Mouse (Mus musculus) gonadal fat pad, adult 2 months (tissue): ENCODE measurements around the gene Rbms3. TPM values are rescaled to one million over a fixed set of nuclear protein-coding genes. Genes with fewer than 3 reads are reported as not detected.

Source experiments
- DNase-seq: peaks from one replicate; pipeline ENCODE4 v3.0.0-alpha.2; 2012; ENCODE audit warnings: low read depth
- polyA plus RNA-seq: library from polyadenylated mRNA; depleted of rRNA; stranded (reverse); fragments of >200 nt; gene quantifications from 2 replicates; pipeline ENCODE4 v1.2.3, GENCODE M21; 2012

Gene Rbms3
- polyA plus RNA-seq, 1 experiment = 21.4 TPM

DNA sequence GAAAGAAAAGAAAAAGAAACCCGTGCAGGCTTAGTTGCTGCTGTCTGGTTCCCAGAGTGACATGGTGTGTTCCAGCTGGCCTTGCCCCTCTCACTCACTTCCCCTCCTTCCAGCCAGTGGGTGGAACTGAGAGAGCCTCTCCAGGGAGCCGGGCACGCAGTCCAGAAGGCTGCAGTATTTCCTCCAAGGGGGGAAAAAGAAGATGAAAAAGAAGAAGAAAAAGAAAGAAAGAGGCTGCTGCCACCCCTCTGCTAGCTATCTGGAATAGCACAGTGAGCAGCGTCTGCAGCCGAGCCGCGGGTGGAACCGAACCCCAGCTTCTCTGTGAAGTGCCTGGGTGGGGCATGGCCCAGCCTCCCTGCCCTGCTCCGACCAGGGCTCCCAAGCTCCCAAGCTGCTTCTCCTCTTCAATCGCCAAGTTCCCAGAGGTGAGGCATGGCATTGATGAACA is 377.3 kb downstream of the Rbms3 start:
- no peak for DNase-seq

GRCm38 (mm10) chr9:117251521-117252368 is 378.0 kb downstream of the Rbms3 start:
- DNase-seq = no peak

GRCm38 (mm10) chr9:117250831-117251165 is 378.9 kb downstream of the Rbms3 start:
- DNase-seq = no peak

GRCm38 (mm10) chr9:117250036-117250830 is 379.5 kb downstream of the Rbms3 start:
- no peak for DNase-seq

- no peak for DNase-seq
Observed at GRCm38 (mm10) chr9:117247311-117247980, 382.3 kb downstream of the Rbms3 start.

DNA sequence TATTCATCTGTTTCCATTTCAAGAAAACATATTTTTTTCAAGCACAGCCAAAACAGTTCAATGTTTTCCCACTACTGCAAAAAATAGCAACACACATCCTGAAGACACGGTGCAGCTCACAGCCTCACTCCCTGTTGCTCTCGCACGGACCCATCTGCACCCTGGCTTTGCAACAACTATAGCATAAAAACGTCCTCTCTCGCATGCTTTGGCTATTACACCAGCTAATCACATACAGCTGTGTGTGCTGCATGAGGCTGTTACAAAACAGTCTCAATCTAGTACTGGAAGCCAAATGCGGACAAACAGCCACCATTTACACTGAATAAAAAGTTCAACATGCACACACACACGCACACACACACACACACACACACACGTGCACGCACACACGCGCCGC is 383.5 kb downstream of the Rbms3 start:
- DNase-seq = no peak

GRCm38 (mm10) chr9:117243365-117243764 is 386.3 kb downstream of the Rbms3 start:
- DNase-seq = no peak

DNA sequence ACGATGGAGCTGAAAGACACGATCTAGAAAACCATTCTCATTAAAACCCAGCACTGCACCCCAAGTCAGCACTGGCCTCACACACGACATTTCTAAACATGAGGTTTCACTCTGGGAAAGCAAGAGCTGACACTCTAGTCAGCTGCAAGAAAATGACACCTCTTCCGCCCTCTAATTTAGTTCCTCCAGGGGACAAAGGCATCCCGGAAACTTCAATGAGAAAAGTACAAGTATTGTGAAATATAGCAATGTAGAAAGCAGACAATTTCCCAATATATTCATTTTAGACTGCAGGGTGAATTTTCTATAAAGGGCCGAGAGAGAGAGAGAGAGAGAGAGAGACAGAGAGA is 395.0 kb downstream of the Rbms3 start:
- no peak for DNase-seq

- no peak for DNase-seq
Observed at GRCm38 (mm10) chr9:117234065-117234725, 395.5 kb downstream of the Rbms3 start.

GRCm38 (mm10) chr9:117222741-117223140 is 407.0 kb downstream of the Rbms3 start:
- DNase-seq = no peak

- no peak for DNase-seq
Observed at GRCm38 (mm10) chr9:117221481-117221880, 408.2 kb downstream of the Rbms3 start.

DNA sequence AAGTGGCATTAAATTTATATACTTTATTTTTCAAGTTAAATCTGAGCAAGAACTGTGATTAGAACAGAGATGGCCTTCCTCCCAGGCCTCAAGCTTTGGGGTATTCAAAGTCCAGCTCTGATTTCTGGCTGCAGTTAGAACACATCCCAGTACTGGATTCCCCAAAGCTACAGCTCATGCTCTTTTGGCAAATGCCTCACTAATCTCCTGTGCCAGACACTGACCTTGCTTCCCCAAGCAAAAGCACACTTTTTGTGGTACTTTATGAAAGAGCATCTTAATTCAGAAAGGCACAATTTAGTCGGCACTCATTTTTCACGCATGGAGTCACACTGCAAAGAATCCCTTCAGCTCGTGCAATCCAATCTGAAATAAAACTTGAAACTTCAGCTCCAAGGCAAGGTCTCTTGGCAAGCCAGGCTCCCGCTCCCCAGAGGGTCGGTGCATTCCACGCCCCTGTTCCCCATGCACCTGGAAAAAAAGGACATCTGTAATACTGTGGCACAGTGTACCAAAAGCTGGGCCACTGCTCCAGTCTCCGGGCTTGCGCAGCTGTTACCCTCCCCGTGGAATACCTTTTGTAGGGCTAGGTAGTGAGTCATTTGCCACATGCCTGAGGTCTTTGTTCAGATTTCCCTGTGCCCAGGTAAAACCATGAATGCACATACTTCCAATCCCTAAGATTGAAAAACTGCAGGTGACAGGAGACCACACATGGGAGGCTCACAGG is 413.5 kb downstream of the Rbms3 start:
- DNase-seq = no peak

DNA sequence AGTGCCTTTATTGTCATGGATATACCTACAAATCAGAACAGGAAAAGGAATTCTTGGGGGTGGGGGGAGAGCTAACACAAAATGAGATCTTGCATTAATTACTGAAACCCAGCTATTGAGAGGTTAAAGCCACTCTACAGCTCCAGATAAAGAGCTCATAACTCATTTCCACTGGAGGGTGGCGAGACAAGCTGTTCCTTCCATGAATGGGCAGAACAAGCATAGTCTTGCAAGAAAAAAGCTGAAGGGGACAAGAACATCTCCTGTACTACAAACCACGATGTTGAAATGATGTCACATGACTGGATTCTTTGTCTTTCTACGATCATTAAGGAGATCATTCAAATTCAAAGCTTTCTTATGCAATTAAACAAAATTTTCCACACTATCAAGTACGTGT is 417.7 kb downstream of the Rbms3 start:
- DNase-seq = peak; percentile 56

DNA sequence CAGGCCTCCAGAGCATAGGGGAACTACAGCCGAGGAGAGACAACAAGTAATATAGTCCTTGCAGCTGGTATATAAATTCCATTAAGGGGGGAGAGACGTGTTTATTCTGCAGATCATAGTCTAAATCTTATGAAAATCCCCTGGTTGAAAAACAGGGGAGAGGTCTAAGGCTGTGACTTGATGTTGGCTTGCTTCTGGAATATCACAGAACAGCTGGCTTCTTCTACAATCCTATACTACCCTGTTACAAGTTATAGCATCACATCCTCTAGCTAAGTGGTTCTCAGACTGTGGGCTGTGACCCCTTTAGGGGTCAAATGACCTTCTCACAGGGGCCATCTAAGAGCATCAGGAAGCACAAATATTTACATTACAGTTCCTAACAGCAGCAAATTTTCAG is 419.4 kb downstream of the Rbms3 start:
- DNase-seq = no peak

DNA sequence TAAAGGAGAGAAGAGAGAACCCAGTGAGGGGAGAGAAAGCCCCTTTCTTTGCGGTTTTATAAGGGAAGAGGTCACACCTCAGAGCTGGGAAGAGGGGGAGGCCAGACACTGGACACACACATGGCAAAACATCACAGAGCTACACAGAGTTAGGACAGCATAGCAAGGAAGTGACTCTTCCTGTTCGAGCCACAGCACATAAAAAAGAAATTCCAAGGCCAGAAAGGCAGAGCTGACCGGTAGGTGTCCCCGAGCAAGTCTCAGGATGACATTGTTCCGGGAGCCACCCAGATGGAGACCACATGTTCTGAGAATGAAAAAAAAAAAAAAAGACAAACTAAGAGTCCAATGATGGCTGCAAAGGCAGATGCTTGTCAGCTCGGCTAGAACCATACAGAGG is 424.3 kb downstream of the Rbms3 start:
- no peak for DNase-seq

- no peak for DNase-seq
Observed at GRCm38 (mm10) chr9:117200067-117200658, 429.6 kb downstream of the Rbms3 start.

GRCm38 (mm10) chr9:117197531-117197930 is 432.2 kb downstream of the Rbms3 start:
- peak; percentile 44 for DNase-seq

GRCm38 (mm10) chr9:117192565-117193540 is 436.9 kb downstream of the Rbms3 start:
- peak; percentile 38 for DNase-seq

- DNase-seq = no peak
Observed at GRCm38 (mm10) chr9:117192093-117192492, 437.6 kb downstream of the Rbms3 start.

DNA sequence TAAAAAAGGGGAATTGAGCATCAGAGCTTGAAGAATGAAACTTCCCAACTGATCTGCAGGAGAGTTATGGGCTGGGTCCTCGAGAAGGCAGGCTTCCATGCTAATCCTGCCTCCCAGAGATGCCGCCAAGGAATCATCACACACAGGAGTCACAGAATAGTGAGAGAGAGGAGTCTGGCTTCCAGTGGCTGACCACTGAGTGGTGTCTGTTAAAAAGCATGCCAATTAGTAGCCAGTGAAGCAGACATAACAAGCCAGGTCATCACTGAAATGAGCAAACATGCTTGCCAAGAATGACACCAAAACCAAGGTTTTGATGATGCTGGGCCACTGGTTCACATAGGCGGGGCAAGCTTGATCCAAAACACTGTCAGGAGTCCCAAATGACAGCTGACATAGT is 441.3 kb downstream of the Rbms3 start:
- DNase-seq = no peak
